Mouse (Mus musculus): ENCODE results near the gene Ptrhd1.
A peak's percentile ranks its signal among the peaks of the same experiment; 100 is the strongest.
"Not testable (repeated sequence)": the region's sequence is repeated elsewhere in the genome, so short reads cannot be mapped to it uniquely, and the experiment has no call there.

Ptrhd1 gene

GRCm38 (mm10) chr12:4233572-4234508, at the start of gene Ptrhd1, which contains the start of gene Cenpo:
Gene Ptrhd1, plus strand, starts transcription at chr12:4234027.
Gene Cenpo, minus strand, starts transcription at chr12:4234294.
- peak; percentile 97 to 98 for DNase-seq

GRCm38 (mm10) chr12:4184648-4185047, 49.2 kb upstream of the Ptrhd1 start:
- peak in 1 of 2 experiments; percentile 21 for DNase-seq

- DNase-seq: peak; percentile 17 to 43
Measured at GRCm38 (mm10) chr12:4188171-4189059, 45.4 kb upstream of the Ptrhd1 start.

- no peak for DNase-seq
Measured at GRCm38 (mm10) chr12:4189060-4189447, 44.8 kb upstream of the Ptrhd1 start.

- peak; percentile 15 to 34 for DNase-seq
Measured at GRCm38 (mm10) chr12:4192514-4192913, 41.3 kb upstream of the Ptrhd1 start.

- peak; percentile 24 to 41 for DNase-seq
Measured at GRCm38 (mm10) chr12:4193025-4193740, 40.6 kb upstream of the Ptrhd1 start.

GRCm38 (mm10) chr12:4194643-4195042, 39.2 kb upstream of the Ptrhd1 start:
- DNase-seq: no peak

GRCm38 (mm10) chr12:4198702-4199101, 35.1 kb upstream of the Ptrhd1 start:
- no peak for DNase-seq

GRCm38 (mm10) chr12:4199271-4199670, 34.6 kb upstream of the Ptrhd1 start:
- DNase-seq: no peak

GRCm38 (mm10) chr12:4201454-4202200, 32.2 kb upstream of the Ptrhd1 start:
- no peak for DNase-seq

GRCm38 (mm10) chr12:4202206-4202605, 31.6 kb upstream of the Ptrhd1 start:
- no peak for DNase-seq

GRCm38 (mm10) chr12:4206106-4206505, 27.7 kb upstream of the Ptrhd1 start:
- no peak for DNase-seq

- DNase-seq: peak; percentile 61 to 80
Measured at GRCm38 (mm10) chr12:4208405-4209133, 25.3 kb upstream of the Ptrhd1 start.

- no peak for DNase-seq
Measured at GRCm38 (mm10) chr12:4209196-4209595, 24.6 kb upstream of the Ptrhd1 start.

GRCm38 (mm10) chr12:4211174-4211573, 22.7 kb upstream of the Ptrhd1 start:
- peak in 1 of 2 experiments; percentile 34 for DNase-seq

GRCm38 (mm10) chr12:4212908-4213307, 20.9 kb upstream of the Ptrhd1 start:
- peak; percentile 22 to 56 for DNase-seq

- DNase-seq: no peak
Measured at GRCm38 (mm10) chr12:4230156-4230555, 3.7 kb upstream of the Ptrhd1 start.

GRCm38 (mm10) chr12:4232777-4233176, 1.1 kb upstream of the Ptrhd1 start:
- DNase-seq: no peak

- no peak for DNase-seq
Measured at GRCm38 (mm10) chr12:4237481-4237880, 3.7 kb downstream of the Ptrhd1 start.

GRCm38 (mm10) chr12:4240281-4240680, 6.5 kb downstream of the Ptrhd1 start:
- DNase-seq: not testable (repeated sequence)

GRCm38 (mm10) chr12:4243805-4244204, 10.0 kb downstream of the Ptrhd1 start:
- DNase-seq: no peak
